Mouse (Mus musculus): ENCODE results near the gene Pabpn1. TPM values are rescaled to one million over a fixed set of nuclear protein-coding genes. Genes with fewer than 3 reads are reported as not detected.

The Pabpn1 gene
- total RNA-seq, 2 experiments from 2014 or later = 233 to 257 TPM

- peak in 1 of 2 experiments; percentile 37 for DNase-seq (ENCODE audit: low spot score in 2 of 2)
- intact Hi-C loops (cut with DNase I) = no loop called here
These were observed 34.3 kb downstream of the Pabpn1 start for GRCm38 (mm10) chr14:54926401-54927158.

- DNase-seq (ENCODE audit: low spot score in 2 of 2) = no peak
- intact Hi-C loops (cut with DNase I) = no loop called here
These were observed 35.0 kb downstream of the Pabpn1 start for GRCm38 (mm10) chr14:54927296-54927695.

GRCm38 (mm10) chr14:54929801-54930200 lies 37.5 kb downstream of the Pabpn1 start:
- no peak for DNase-seq (ENCODE audit: low spot score in 2 of 2)
- intact Hi-C loops (cut with DNase I) = no loop called here

- intact Hi-C loops (cut with DNase I) = no loop called here
- no peak for DNase-seq (ENCODE audit: low spot score in 2 of 2)
These were observed 38.1 kb downstream of the Pabpn1 start for GRCm38 (mm10) chr14:54930431-54930830.

GRCm38 (mm10) chr14:54932645-54933150 lies 40.4 kb downstream of the Pabpn1 start, which contains the start of gene Il25:
Gene Il25 (plus strand): TSS chr14:54932695.
- intact Hi-C loops (cut with DNase I) = no loop called here
- no peak for DNase-seq (ENCODE audit: low spot score in 2 of 2)

- intact Hi-C loops (cut with DNase I) = no loop called here
- peak; percentile 67 to 81 for DNase-seq (ENCODE audit: low spot score in 2 of 2)
These were observed 43.9 kb downstream of the Pabpn1 start, which contains the start of gene Cmtm5 for GRCm38 (mm10) chr14:54935904-54936830. Gene Cmtm5 (plus strand): TSS chr14:54936261.

- intact Hi-C loops (cut with DNase I) = no loop called here
These were observed 44.5 kb downstream of the Pabpn1 start for GRCm38 (mm10) chr14:54936831-54937160.

GRCm38 (mm10) chr14:54937361-54938182 lies 45.3 kb downstream of the Pabpn1 start:
- intact Hi-C loops (cut with DNase I) = no loop called here
- no peak for DNase-seq (ENCODE audit: low spot score in 2 of 2)

More at GRCm38 (mm10) chr14:54936831-54937160, 44.5 kb downstream of the Pabpn1 start:
- DNase-seq (ENCODE audit: low spot score in 2 of 2) = no peak

- no peak for DNase-seq (ENCODE audit: low spot score in 2 of 2)
- intact Hi-C loops (cut with DNase I) = loop anchor here (1.0 kb wide), 1 partner anchor 38 kb away; no protein-coding TSS in a partner anchor
These were observed 46.3 kb downstream of the Pabpn1 start for GRCm38 (mm10) chr14:54938431-54939219.

- intact Hi-C loops (cut with DNase I) = loop anchor here (1.0 kb wide), 1 partner anchor 39 kb away; no protein-coding TSS in a partner anchor
These were observed 47.3 kb downstream of the Pabpn1 start for GRCm38 (mm10) chr14:54939434-54940175.

GRCm38 (mm10) chr14:54940176-54940530 lies 47.9 kb downstream of the Pabpn1 start:
- intact Hi-C loops (cut with DNase I) = no loop called here
- DNase-seq (ENCODE audit: low spot score in 2 of 2) = no peak

More at GRCm38 (mm10) chr14:54939434-54940175, 47.3 kb downstream of the Pabpn1 start:
- no peak for DNase-seq (ENCODE audit: low spot score in 2 of 2)

- no peak for DNase-seq (ENCODE audit: low spot score in 2 of 2)
- intact Hi-C loops (cut with DNase I) = no loop called here
These were observed 49.0 kb downstream of the Pabpn1 start for GRCm38 (mm10) chr14:54941024-54941978.

- DNase-seq (ENCODE audit: low spot score in 2 of 2) = no peak
- intact Hi-C loops (cut with DNase I) = no loop called here
These were observed 50.2 kb downstream of the Pabpn1 start for GRCm38 (mm10) chr14:54942479-54942878.

- DNase-seq (ENCODE audit: low spot score in 2 of 2) = no peak
- intact Hi-C loops (cut with DNase I) = no loop called here
These were observed 51.7 kb downstream of the Pabpn1 start for GRCm38 (mm10) chr14:54943971-54944370.

GRCm38 (mm10) chr14:54944939-54945338 lies 52.6 kb downstream of the Pabpn1 start:
- intact Hi-C loops (cut with DNase I) = no loop called here
- DNase-seq (ENCODE audit: low spot score in 2 of 2) = no peak

- no peak for DNase-seq (ENCODE audit: low spot score in 2 of 2)
- intact Hi-C loops (cut with DNase I) = no loop called here
These were observed 53.8 kb downstream of the Pabpn1 start for GRCm38 (mm10) chr14:54945975-54946704.
